Mouse (Mus musculus): ENCODE data around the gene Cfi.

Cfi gene

GRCm38 (mm10) chr3:129835388-129835934 lies at the start of gene Cfi:
Cfi (plus strand) TSS chr3:129835884.
- DNase-seq (ENCODE audit: low read depth, low spot score): no peak

- no peak for DNase-seq (ENCODE audit: low read depth, low spot score)
These were observed 41.9 kb upstream of the Cfi start for GRCm38 (mm10) chr3:129793801-129794200.

- DNase-seq (ENCODE audit: low read depth, low spot score): no peak
These were observed 38.3 kb upstream of the Cfi start for GRCm38 (mm10) chr3:129797341-129797740.

GRCm38 (mm10) chr3:129798551-129798950 lies 37.1 kb upstream of the Cfi start:
- no peak for DNase-seq (ENCODE audit: low read depth, low spot score)

GRCm38 (mm10) chr3:129799011-129799410 lies 36.7 kb upstream of the Cfi start:
- no peak for DNase-seq (ENCODE audit: low read depth, low spot score)

GRCm38 (mm10) chr3:129803765-129804164 lies 31.9 kb upstream of the Cfi start, which contains the start of gene Lrit3:
Lrit3 (minus strand) TSS chr3:129804030.
- no peak for DNase-seq (ENCODE audit: low read depth, low spot score)

GRCm38 (mm10) chr3:129820847-129821246 lies 14.8 kb upstream of the Cfi start:
- no peak for DNase-seq (ENCODE audit: low read depth, low spot score)

GRCm38 (mm10) chr3:129821736-129822135 lies 13.9 kb upstream of the Cfi start:
- no peak for DNase-seq (ENCODE audit: low read depth, low spot score)

- DNase-seq (ENCODE audit: low read depth, low spot score): no peak
These were observed 13.4 kb upstream of the Cfi start, which contains the start of gene Rrh for GRCm38 (mm10) chr3:129822206-129822775. Rrh (minus strand) TSS chr3:129822587.

- DNase-seq (ENCODE audit: low read depth, low spot score): peak; percentile 79
These were observed 12.4 kb upstream of the Cfi start for GRCm38 (mm10) chr3:129823293-129823692.

GRCm38 (mm10) chr3:129824146-129824545 lies 11.5 kb upstream of the Cfi start:
- no peak for DNase-seq (ENCODE audit: low read depth, low spot score)

GRCm38 (mm10) chr3:129824891-129825290 lies 10.8 kb upstream of the Cfi start:
- DNase-seq (ENCODE audit: low read depth, low spot score): no peak

- no peak for DNase-seq (ENCODE audit: low read depth, low spot score)
These were observed 9.0 kb upstream of the Cfi start for GRCm38 (mm10) chr3:129826691-129827090.

GRCm38 (mm10) chr3:129827691-129828090 lies 8.0 kb upstream of the Cfi start:
- peak; percentile 14 for DNase-seq (ENCODE audit: low read depth, low spot score)

- no peak for DNase-seq (ENCODE audit: low read depth, low spot score)
These were observed 5.1 kb upstream of the Cfi start for GRCm38 (mm10) chr3:129830626-129831025.

- DNase-seq (ENCODE audit: low read depth, low spot score): peak; percentile 98
These were observed 4.6 kb upstream of the Cfi start, which contains the start of gene Gar1 for GRCm38 (mm10) chr3:129831035-129831568. Gar1 (minus strand) TSS chr3:129831396.

GRCm38 (mm10) chr3:129836051-129836697 lies 490 bp downstream of the Cfi start:
- DNase-seq (ENCODE audit: low read depth, low spot score): no peak

GRCm38 (mm10) chr3:129836965-129837364 lies 1.3 kb downstream of the Cfi start:
- no peak for DNase-seq (ENCODE audit: low read depth, low spot score)

GRCm38 (mm10) chr3:129838017-129838416 lies 2.3 kb downstream of the Cfi start:
- DNase-seq (ENCODE audit: low read depth, low spot score): no peak

- no peak for DNase-seq (ENCODE audit: low read depth, low spot score)
These were observed 10.2 kb downstream of the Cfi start for GRCm38 (mm10) chr3:129845868-129846267.

- no peak for DNase-seq (ENCODE audit: low read depth, low spot score)
These were observed 11.2 kb downstream of the Cfi start for GRCm38 (mm10) chr3:129846846-129847245.

- no peak for DNase-seq (ENCODE audit: low read depth, low spot score)
These were observed 26.9 kb downstream of the Cfi start for GRCm38 (mm10) chr3:129862592-129862991.

GRCm38 (mm10) chr3:129863698-129864097 lies 28.0 kb downstream of the Cfi start:
- no peak for DNase-seq (ENCODE audit: low read depth, low spot score)
